Mouse (Mus musculus): ENCODE measurements around the gene Hist1h2ag.

- TF ChIP-seq CTCF (IDR thresholded peaks at IDR 0.05; ENCODE audit: low read depth): no peak
- TF ChIP-seq EP300 (IDR thresholded peaks at IDR 0.05; ENCODE audit: low read depth): no peak
Observed at GRCm38 (mm10) chr13:21997201-21997820, 45.4 kb downstream of the Hist1h2ag start.
